In the genomic region with DNA sequence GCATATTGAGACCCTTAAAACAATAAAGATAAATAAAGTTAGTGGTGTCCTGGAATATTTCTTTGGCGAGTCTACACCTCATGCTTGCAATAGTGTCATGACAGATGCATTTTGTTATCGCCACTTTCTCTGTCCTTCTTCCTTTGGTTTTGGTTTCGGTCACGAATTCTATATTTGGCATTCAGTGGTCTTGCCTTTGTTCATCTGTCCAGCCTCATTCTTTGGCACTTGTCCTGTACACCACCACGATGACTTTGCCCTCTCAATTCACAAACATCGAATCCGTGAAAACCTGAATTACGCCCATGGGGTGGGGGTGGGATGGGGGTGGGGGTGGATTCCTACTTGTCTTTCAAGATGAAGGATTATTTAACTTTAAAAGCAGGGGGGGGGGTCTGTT, we compare ENCODE assay signal across 8 mouse cellular contexts. TPM values are rescaled to one million over a fixed set of nuclear protein-coding genes. Genes with fewer than 3 reads are reported as not detected.
A peak's percentile ranks its signal among the peaks of the same experiment; 100 is the strongest.
DNase-seq lines count a peak whose midpoint lies in the region; ATAC-seq lines count a peak whose summit lies in the region.
"Had no signal": no experiment of that assay in that cellular context is flagged by ENCODE, and none has a peak within 500 bp of the region (broad histone marks: within the 10 kb centered on the region; RNA-seq: fewer than 3 reads in every experiment).

No protein-coding gene starts in this region.

- no peak overlapping the region for H3K9ac ChIP-seq in midbrain, embryonic 14.5 days (replicated peaks; ENCODE audit: low read length)
- no peak overlapping the region for H3K9ac ChIP-seq in liver, embryonic 13.5 days

- H3K36me3 ChIP-seq in heart, embryonic 10.5 days = peaks cover 11% of the 10 kb centered on the region; the same call in 1 of the 2 replicates
- H3K36me3 ChIP-seq in midbrain, embryonic 10.5 days = peaks cover 13% of the 10 kb centered on the region
- H3K36me3 ChIP-seq in midbrain, embryonic 14.5 days (ENCODE audit: control insufficient read depth, insufficient read depth, low read length) = no peaks in the 10 kb centered on the region
- H3K36me3 ChIP-seq in liver, embryonic 13.5 days = peaks cover 4% of the 10 kb centered on the region; the same call in 1 of the 2 replicates
- H3K36me3 ChIP-seq: embryonic facial prominence, embryonic 12.5 days had no signal

- H3K4me2 ChIP-seq in midbrain, embryonic 14.5 days (ENCODE audit: low read length) = no peak overlapping the region
- H3K4me2 ChIP-seq in liver, embryonic 13.5 days = peak overlapping the region; percentile 70

- 82% methylated on average over 8 of the region's 8 CpGs for WGBS in heart, embryonic 10.5 days
- WGBS in midbrain, embryonic 10.5 days = 91% methylated on average over 8 of the region's 8 CpGs
- 88% methylated on average over 8 of the region's 8 CpGs for WGBS in midbrain, embryonic 14.5 days
- 49% methylated on average over 8 of the region's 8 CpGs for WGBS in liver, embryonic 13.5 days (ENCODE audit: insufficient replicate concordance)

- no peaks in the 10 kb centered on the region for H3K4me1 ChIP-seq in heart, embryonic 10.5 days
- peaks cover 11% of the 10 kb centered on the region for H3K4me1 ChIP-seq in midbrain, embryonic 10.5 days
- H3K4me1 ChIP-seq in midbrain, embryonic 14.5 days (ENCODE audit: control insufficient read depth, insufficient read depth, low read length) = peaks cover 8% of the 10 kb centered on the region; the same call in 1 of the 2 replicates
- H3K4me1 ChIP-seq in liver, embryonic 13.5 days (replicated peaks) = peaks cover 13% of the 10 kb centered on the region

- H3K27me3 ChIP-seq in heart, embryonic 10.5 days (ENCODE audit: insufficient read depth, poor library complexity, severe bottlenecking) = no peaks in the 10 kb centered on the region
- 0 out of 2 replicates have a peak, but pooled peaks cover 3% of the 10 kb centered on the region for H3K27me3 ChIP-seq in midbrain, embryonic 10.5 days (ENCODE audit: low read depth, poor library complexity, severe bottlenecking)
- no peaks in the 10 kb centered on the region for H3K27me3 ChIP-seq in midbrain, embryonic 14.5 days (ENCODE audit: control insufficient read depth, insufficient read depth, low read length)
- H3K27me3 ChIP-seq in liver, embryonic 13.5 days = 0 out of 2 replicates have a peak, but pooled peaks cover 6% of the 10 kb centered on the region
- H3K27me3 ChIP-seq: embryonic facial prominence, embryonic 12.5 days had no signal

- no peak overlapping the region for H3K27ac ChIP-seq in heart, embryonic 10.5 days
- H3K27ac ChIP-seq in midbrain, embryonic 10.5 days (replicated peaks) = no peak overlapping the region
- H3K27ac ChIP-seq in midbrain, embryonic 14.5 days (replicated peaks; ENCODE audit: low read depth, low read length) = no peak overlapping the region
- no peak overlapping the region for H3K27ac ChIP-seq in liver, embryonic 13.5 days
- H3K27ac ChIP-seq: embryonic facial prominence, embryonic 12.5 days had no signal

- no peak overlapping the region for H3K4me3 ChIP-seq in heart, embryonic 10.5 days
- peak overlapping the region; percentile 68; the same call in 1 of the 2 replicates for H3K4me3 ChIP-seq in midbrain, embryonic 10.5 days
- H3K4me3 ChIP-seq in midbrain, embryonic 14.5 days (replicated peaks; ENCODE audit: low read depth, low read length) = no peak overlapping the region
- H3K4me3 ChIP-seq in liver, embryonic 13.5 days (replicated peaks) = peak overlapping the region; percentile 82

- H3K9me3 ChIP-seq in heart, embryonic 10.5 days = no peaks in the 10 kb centered on the region
- no peaks in the 10 kb centered on the region; the same call in 1 of the 2 replicates for H3K9me3 ChIP-seq in midbrain, embryonic 10.5 days (replicated peaks)
- H3K9me3 ChIP-seq in midbrain, embryonic 14.5 days (ENCODE audit: control insufficient read depth, low read length) = no peaks in the 10 kb centered on the region
- 0 out of 2 replicates have a peak, but pooled peaks cover 3% of the 10 kb centered on the region for H3K9me3 ChIP-seq in liver, embryonic 13.5 days (replicated peaks)
- H3K9me3 ChIP-seq: embryonic facial prominence, embryonic 12.5 days had no signal

- ATAC-seq in midbrain, embryonic 14.5 days (ENCODE audit: low FRiP score, low TSS enrichment) = no peak
- ATAC-seq in liver, embryonic 13.5 days (ENCODE audit: low read depth) = no peak

- peak; percentile 82 for DNase-seq in heart, adult 11 months
- no peak for DNase-seq in heart, embryonic 10.5 days (ENCODE audit: low spot score)
- no peak for DNase-seq in midbrain, embryonic 10.5 days (ENCODE audit: low spot score)
- DNase-seq in midbrain, embryonic 14.5 days = no peak
- no peak for DNase-seq in liver, embryonic 13.5 days
- DNase-seq in testis, postnatal 10 days (ENCODE audit: low spot score) = no peak
- DNase-seq in urinary bladder, postnatal 36 days (ENCODE audit: low spot score in 2 of 2) = no peak

RNA-seq across cellular contexts. Expression of gene Irak3, which starts 6.1 kb away (rescaled TPM):
- polyA plus RNA-seq in heart, embryonic 10.5 days (2016; fragmentation: Nextera tagmentation; extraction: Ambion mirVana) = 0.22 and 0.24 TPM in 2 replicates
- 0.44 and 0.73 TPM in 2 replicates for polyA plus RNA-seq in midbrain, embryonic 10.5 days (2016; fragmentation: Nextera tagmentation; extraction: Ambion mirVana)
- 0.13 and 0.45 TPM in 2 replicates for polyA plus RNA-seq in midbrain, embryonic 14.5 days (2014; fragmentation: Nextera tagmentation; extraction: Ambion mirVana)
- 0.80 and 1.1 TPM in 2 replicates for polyA plus RNA-seq in liver, embryonic 13.5 days (2015; fragmentation: Nextera tagmentation; extraction: Ambion mirVana)

RNA-seq across cellular contexts. Expression of gene Tmbim4, which starts 6.6 kb away (rescaled TPM):
- 106 and 119 TPM in 2 replicates for polyA plus RNA-seq in heart, embryonic 10.5 days (2016; fragmentation: Nextera tagmentation; extraction: Ambion mirVana)
- polyA plus RNA-seq in midbrain, embryonic 10.5 days (2016; fragmentation: Nextera tagmentation; extraction: Ambion mirVana) = 93.2 and 93.3 TPM in 2 replicates
- 104 and 107 TPM in 2 replicates for polyA plus RNA-seq in midbrain, embryonic 14.5 days (2014; fragmentation: Nextera tagmentation; extraction: Ambion mirVana)
- polyA plus RNA-seq in liver, embryonic 13.5 days (2015; fragmentation: Nextera tagmentation; extraction: Ambion mirVana) = 85.3 and 86.9 TPM in 2 replicates

RNA-seq across cellular contexts. Expression of gene Llph, which starts 18.9 kb away (rescaled TPM):
- 35.7 and 47.8 TPM in 2 replicates for polyA plus RNA-seq in heart, embryonic 10.5 days (2016; fragmentation: Nextera tagmentation; extraction: Ambion mirVana)
- polyA plus RNA-seq in midbrain, embryonic 10.5 days (2016; fragmentation: Nextera tagmentation; extraction: Ambion mirVana) = 59.4 and 65.7 TPM in 2 replicates
- 39.6 and 40.7 TPM in 2 replicates for polyA plus RNA-seq in midbrain, embryonic 14.5 days (2014; fragmentation: Nextera tagmentation; extraction: Ambion mirVana)
- polyA plus RNA-seq in liver, embryonic 13.5 days (2015; fragmentation: Nextera tagmentation; extraction: Ambion mirVana) = 42.6 and 48.5 TPM in 2 replicates

Comparison
In these comparisons a context has a peak if more than half of its experiments do, and no peak if none do; other contexts are left out.
1. H3K4me3 ChIP-seq: peak in midbrain, embryonic 10.5 days (single experiment) and liver, embryonic 13.5 days (single experiment); none in heart, embryonic 10.5 days (single experiment) and midbrain, embryonic 14.5 days (single experiment).